Mouse (Mus musculus) brain, embryonic 14.5 days (tissue): ENCODE results near the gene AL607142.1.

ENCODE experiments used
- CTCF ChIP-seq: fragments of 200-500 bp; IDR thresholded peaks from 2 replicates; pipeline ENCODE4 v1.5.1; 2012; ENCODE audit warnings: inconsistent platforms, mild to moderate bottlenecking, moderate library complexity, borderline replicate concordance; ENCODE audit not compliant: insufficient read depth, insufficient read length; ENCODE audit errors: extremely low read depth
- POLR2A ChIP-seq: fragments of 200-500 bp; IDR thresholded peaks from 2 replicates; pipeline ENCODE4 v1.6.1; 2012; ENCODE audit warnings: mild to moderate bottlenecking, inconsistent platforms, borderline replicate concordance; ENCODE audit not compliant: poor library complexity, insufficient read depth, insufficient read length, severe bottlenecking; ENCODE audit errors: extremely low read depth

DNA sequence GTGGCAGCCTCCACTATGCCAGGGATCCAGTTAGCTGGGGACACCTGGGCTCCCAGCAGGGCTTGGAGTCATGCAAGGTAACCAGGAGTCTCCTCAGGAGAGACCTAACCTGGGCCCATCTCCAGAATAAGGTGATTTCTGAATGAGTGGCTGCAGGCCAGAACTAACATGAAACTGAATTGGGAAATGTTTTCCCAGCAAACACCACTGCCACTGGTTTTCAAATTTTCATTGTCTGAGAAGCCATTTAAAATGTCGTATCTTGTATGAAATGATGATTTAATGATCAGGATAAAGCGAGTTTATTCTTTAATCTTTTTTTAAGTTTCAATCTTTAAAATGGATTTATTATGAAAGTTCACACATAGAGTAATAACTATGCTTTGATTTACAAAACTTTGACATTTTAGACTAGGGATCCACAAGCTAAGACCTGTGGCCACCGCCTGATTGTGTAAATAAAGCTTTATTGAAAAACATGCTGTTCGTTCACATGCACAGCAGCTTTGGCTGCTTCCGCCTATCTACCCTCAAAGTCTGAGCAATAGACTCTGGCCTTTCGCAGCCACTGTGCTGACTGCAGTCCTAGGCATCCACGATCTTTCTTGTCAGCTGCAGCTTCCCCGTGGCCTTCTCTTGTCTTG lies 2.9 kb downstream of the AL607142.1 start:
- TF ChIP-seq CTCF (no peak), POLR2A (no peak)
